Mouse (Mus musculus) olfactory bulb, adult 2 months (tissue): ENCODE measurements at regions not wholly inside any gene's neighbourhood (a gene's known extent, or its start where the extent isn't known, plus 50 kb on each side); places are given as distances from the start of the nearest gene placed in this dataset.

Experiments used
- CTCF ChIP-seq: fragments of 200-500 bp; IDR thresholded peaks from 2 replicates; pipeline ENCODE4 v1.5.1; 2012; ENCODE audit warnings: low read depth, mild to moderate bottlenecking, low read length, moderate library complexity; ENCODE audit not compliant: insufficient read depth
- POLR2A ChIP-seq: fragments of 200-500 bp; IDR thresholded peaks from 2 replicates; pipeline ENCODE4 v1.6.1; 2012; ENCODE audit warnings: mild to moderate bottlenecking, low read depth, low read length, moderate library complexity; ENCODE audit not compliant: insufficient read depth

GRCm38 (mm10) chr8:89727252-89727651 is 620.9 kb downstream of the Tox3 start:
- TF ChIP-seq POLR2A (no peak), CTCF (no peak)
